Mouse (Mus musculus): ENCODE measurements around the gene Sertad1. TPM values are rescaled to one million over a fixed set of nuclear protein-coding genes. Genes with fewer than 3 reads are reported as not detected.

The Sertad1 gene
- polyA plus RNA-seq, 1 experiment from 2014 or later: 28.2 TPM

Other genes starting within 250 kb of the Sertad1 start
- 2.0 and 2.6 TPM in 2 replicates for gene Numbl, start 228.5 kb upstream of the Sertad1 start, polyA plus RNA-seq (2015; fragmentation: Nextera tagmentation; extraction: Ambion mirVana)
- 4.6 and 7.8 TPM in 2 replicates for gene Ltbp4, start 149.2 kb upstream of the Sertad1 start, polyA plus RNA-seq (2015; fragmentation: Nextera tagmentation; extraction: Ambion mirVana)
- gene Shkbp1, start 130.9 kb upstream of the Sertad1 start, polyA plus RNA-seq (2015; fragmentation: Nextera tagmentation; extraction: Ambion mirVana): 16.4 and 18.6 TPM in 2 replicates
- gene Gm20479, start 129.5 kb upstream of the Sertad1 start, polyA plus RNA-seq (2015; fragmentation: Nextera tagmentation; extraction: Ambion mirVana): 0.28 TPM in 1 of 2 replicates, not detected in the other
- 0.06 and 0.09 TPM in 2 replicates for gene Sptbn4, start 39.2 kb upstream of the Sertad1 start, polyA plus RNA-seq (2015; fragmentation: Nextera tagmentation; extraction: Ambion mirVana)
- 920 and 1,009 TPM in 2 replicates for gene Blvrb, start 38.9 kb upstream of the Sertad1 start, polyA plus RNA-seq (2015; fragmentation: Nextera tagmentation; extraction: Ambion mirVana)
- gene Sertad3, start 13.1 kb upstream of the Sertad1 start, polyA plus RNA-seq (2015; fragmentation: Nextera tagmentation; extraction: Ambion mirVana): 35.6 and 38.9 TPM in 2 replicates
- 0.67 and 0.75 TPM in 2 replicates for gene Prx, start 12.4 kb downstream of the Sertad1 start, polyA plus RNA-seq (2015; fragmentation: Nextera tagmentation; extraction: Ambion mirVana)
- 0.10 and 0.16 TPM in 2 replicates for gene Hipk4, start 36.4 kb downstream of the Sertad1 start, polyA plus RNA-seq (2015; fragmentation: Nextera tagmentation; extraction: Ambion mirVana)
- 76.3 and 93.4 TPM in 2 replicates for gene Pld3, start 66.3 kb downstream of the Sertad1 start, polyA plus RNA-seq (2015; fragmentation: Nextera tagmentation; extraction: Ambion mirVana)
- 15.7 and 17.3 TPM in 2 replicates for gene 2310022A10Rik, start 66.3 kb downstream of the Sertad1 start, polyA plus RNA-seq (2015; fragmentation: Nextera tagmentation; extraction: Ambion mirVana)
- 26.4 and 28.3 TPM in 2 replicates for gene Akt2, start 104.6 kb downstream of the Sertad1 start, polyA plus RNA-seq (2015; fragmentation: Nextera tagmentation; extraction: Ambion mirVana)
- gene Ttc9b, start 167.0 kb downstream of the Sertad1 start, polyA plus RNA-seq (2015; fragmentation: Nextera tagmentation; extraction: Ambion mirVana): 0.05 TPM in 1 of 2 replicates, not detected in the other
- gene Map3k10, start 187.7 kb downstream of the Sertad1 start, polyA plus RNA-seq (2015; fragmentation: Nextera tagmentation; extraction: Ambion mirVana): 1.5 TPM in 2 replicates
- gene Zfp607b, start 202.4 kb downstream of the Sertad1 start, polyA plus RNA-seq (2015; fragmentation: Nextera tagmentation; extraction: Ambion mirVana): 0.38 and 0.91 TPM in 2 replicates
- 4.8 and 5.0 TPM in 2 replicates for gene Zfp60, start 244.5 kb downstream of the Sertad1 start, polyA plus RNA-seq (2015; fragmentation: Nextera tagmentation; extraction: Ambion mirVana)

All from liver, embryonic 15.5 days (tissue).